Mouse (Mus musculus) lung, embryonic 14.5 days (tissue): Measurements from ENCODE around the gene Dnase2b. TPM values are rescaled to one million over a fixed set of nuclear protein-coding genes. Genes with fewer than 3 reads are reported as not detected.

Experiments used
- ATAC-seq: fragments of 200-750 bp; cut with Nextera tagmentation; 2 replicates; pipeline ENCODE4 v1.8.0; 2017; ENCODE audit warnings: mild to moderate bottlenecking, moderate TSS enrichment, moderate library complexity; ENCODE audit not compliant: insufficient read depth
- DNase-seq: peaks from one replicate; pipeline ENCODE4 v3.0.0-alpha.2; 2015
- H3K27ac ChIP-seq: fragments of 300-500 bp; sonication (generic); 2 replicates; pipeline ENCODE4 v1.5.1; 2014; ENCODE audit warnings: low read depth, mild to moderate bottlenecking, moderate library complexity
- H3K27me3 ChIP-seq: fragments of 300-500 bp; sonication (generic); 2 replicates; pipeline ENCODE4 v1.6.1; 2014; ENCODE audit warnings: low read length, control low read depth; ENCODE audit not compliant: insufficient read depth
- H3K36me3 ChIP-seq: fragments of 300-500 bp; sonication (generic); 2 replicates; pipeline ENCODE4 v1.6.1; 2014; ENCODE audit warnings: control low read depth; ENCODE audit not compliant: insufficient read depth
- H3K4me1 ChIP-seq: fragments of 300-500 bp; sonication (generic); 2 replicates; pipeline ENCODE4 v1.6.1; 2014; ENCODE audit warnings: antibody characterized with exemption, control low read depth; ENCODE audit not compliant: insufficient read depth
- H3K4me2 ChIP-seq: fragments of 300-500 bp; sonication (generic); 2 replicates; pipeline ENCODE4 v1.6.1; 2014; ENCODE audit warnings: mild to moderate bottlenecking
- H3K4me3 ChIP-seq: fragments of 300-500 bp; sonication (generic); 2 replicates; pipeline ENCODE4 v1.5.1; 2014; ENCODE audit warnings: low read depth, low read length
- H3K9ac ChIP-seq: fragments of 300-500 bp; sonication (generic); 2 replicates; pipeline ENCODE4 v1.6.1; 2014
- H3K9me3 ChIP-seq: fragments of 300-500 bp; sonication (generic); 2 replicates; pipeline ENCODE4 v1.6.1; 2016; ENCODE audit warnings: low read depth, low read length, control low read depth
- CTCF ChIP-seq: IDR thresholded peaks from 2 replicates; pipeline ENCODE4 v1.5.1; 2016; ENCODE audit warnings: antibody characterized with exemption, low read depth
- WGBS: fragments of 180-500 bp; shearing (Covaris S2); extraction: QIAGEN DNeasy Blood & Tissue Kit; methylation state at CpG from one replicate; pipeline ENCODE4 v1.1.7; 2014; 5-methylcytosine and 5-hydroxymethylcytosine counted together
- polyA plus RNA-seq: library from polyadenylated mRNA; unstranded; fragments of >200 nt; fragmentation: Nextera tagmentation; extraction: Ambion mirVana; gene quantifications from 2 replicates; pipeline ENCODE4 v1.2.1, GENCODE M21; 2014

Dnase2b gene
- polyA plus RNA-seq, 1 experiment from 2014 or later: not detected

DNA sequence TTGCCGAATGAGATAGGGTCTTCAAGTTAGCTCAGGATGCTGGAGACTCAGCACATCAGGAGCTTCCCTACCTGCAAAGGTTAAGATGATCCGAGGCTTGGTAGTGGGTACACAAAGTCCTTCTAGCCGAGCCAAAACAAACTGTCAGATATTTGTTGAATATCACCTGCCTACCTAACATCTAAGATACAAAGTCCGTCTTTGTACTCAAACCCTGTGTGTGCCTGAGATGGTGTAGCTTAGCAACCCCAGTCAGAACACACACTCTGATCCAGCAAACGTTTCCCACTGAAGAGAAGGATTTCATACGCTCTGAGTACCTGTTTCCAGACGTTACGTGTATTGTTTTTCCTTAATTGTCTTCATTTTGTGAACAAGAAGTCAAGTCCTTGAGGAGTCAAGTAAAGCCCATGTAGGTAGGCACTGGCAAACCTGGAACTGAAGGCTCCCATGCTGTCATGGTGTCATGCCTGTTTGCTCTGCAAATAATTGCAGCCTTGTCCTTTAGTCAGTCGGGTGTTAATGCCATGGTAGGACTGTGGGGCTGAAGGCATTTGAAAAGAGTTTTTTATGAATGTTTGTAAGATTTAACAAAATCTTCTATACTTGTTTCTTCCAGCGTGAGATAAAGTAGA lies 45.1 kb downstream of the Dnase2b start, which contains the start of gene Uox:
Gene Uox (plus strand): TSS at position 279 of the 635 bp plus-strand sequence.
- H3K27me3 ChIP-seq: no peaks in the 10 kb centered on the region
- H3K4me3 ChIP-seq: no peak within 1 kb of the TSS
- DNase-seq (no peak), ATAC-seq (no peak)
- no peaks in the 10 kb centered on the region for H3K9me3 ChIP-seq
- no peak within 1 kb of the TSS for H3K4me2 ChIP-seq
- H3K4me1 ChIP-seq: no peaks in the 10 kb centered on the region
- WGBS: 60% methylated on average over 10 of the region's 10 CpGs
- H3K9ac ChIP-seq: no peak within 1 kb of the TSS
- H3K27ac ChIP-seq: no peak within 1 kb of the TSS
- no peaks in the 10 kb centered on the region for H3K36me3 ChIP-seq
- no peak for TF ChIP-seq CTCF

- 82% methylated on average over 3 of the region's 3 CpGs for WGBS
- Histone ChIP-seq H3K9ac (no peak overlapping the region), H3K27ac (no peak overlapping the region), H3K4me3 (no peak overlapping the region), H3K4me2 (no peak overlapping the region), H3K4me1 (no peaks in the 10 kb centered on the region), H3K27me3 (no peaks in the 10 kb centered on the region), H3K36me3 (no peaks in the 10 kb centered on the region), H3K9me3 (no peaks in the 10 kb centered on the region)
- no peak for TF ChIP-seq CTCF
- DNase-seq (no peak), ATAC-seq (no peak)
Measured at GRCm38 (mm10) chr3:146569594-146569993, 45.8 kb downstream of the Dnase2b start.

GRCm38 (mm10) chr3:146567884-146568530 lies 47.4 kb downstream of the Dnase2b start:
- Histone ChIP-seq H3K4me1 (no peaks in the 10 kb centered on the region), H3K9me3 (no peaks in the 10 kb centered on the region), H3K4me2 (no peak overlapping the region), H3K4me3 (no peak overlapping the region), H3K36me3 (no peaks in the 10 kb centered on the region), H3K27me3 (no peaks in the 10 kb centered on the region), H3K27ac (no peak overlapping the region), H3K9ac (no peak overlapping the region)
- ATAC-seq: no peak
- WGBS: 65% methylated on average over 9 of the region's 9 CpGs
- no peak for DNase-seq
- no peak for TF ChIP-seq CTCF

DNA sequence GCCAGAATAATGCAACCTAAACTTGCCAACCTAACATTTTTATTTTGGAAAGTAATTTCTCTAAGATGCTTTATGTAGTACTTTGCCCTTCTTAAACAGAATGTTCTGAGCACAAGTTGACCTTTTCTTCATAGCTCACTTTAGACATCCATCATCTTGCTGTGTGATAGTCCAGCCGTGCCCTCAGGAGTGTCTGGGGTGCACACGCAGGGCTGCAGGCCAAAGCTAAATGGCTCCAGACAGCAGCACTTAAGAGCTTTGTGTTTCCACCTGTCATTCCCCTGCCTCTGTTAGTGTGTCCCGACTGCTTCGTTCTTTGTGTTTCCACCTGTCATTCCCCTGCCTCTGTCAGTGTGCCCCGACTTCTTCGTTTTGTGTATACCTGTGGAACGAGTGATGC lies 48.0 kb downstream of the Dnase2b start:
- DNase-seq (no peak), ATAC-seq (no peak)
- WGBS: 47% methylated on average over 7 of the region's 7 CpGs
- no peak overlapping the region for H3K9ac ChIP-seq
- H3K27ac ChIP-seq: no peak overlapping the region
- no peak overlapping the region for H3K4me3 ChIP-seq
- H3K9me3 ChIP-seq: no peaks in the 10 kb centered on the region
- no peaks in the 10 kb centered on the region for H3K36me3 ChIP-seq
- no peaks in the 10 kb centered on the region for H3K27me3 ChIP-seq
- no peaks in the 10 kb centered on the region for H3K4me1 ChIP-seq
- no peak overlapping the region for H3K4me2 ChIP-seq
- no peak for TF ChIP-seq CTCF

GRCm38 (mm10) chr3:146565065-146565411 lies 50.4 kb downstream of the Dnase2b start:
- no peak overlapping the region for H3K27ac ChIP-seq
- H3K9me3 ChIP-seq: no peaks in the 10 kb centered on the region
- WGBS: 83% methylated on average over 1 of the region's 1 CpGs
- no peak for TF ChIP-seq CTCF
- ATAC-seq (no peak), DNase-seq (no peak)
- H3K4me2 ChIP-seq: no peak overlapping the region
- no peaks in the 10 kb centered on the region for H3K27me3 ChIP-seq
- no peaks in the 10 kb centered on the region for H3K36me3 ChIP-seq
- H3K4me1 ChIP-seq: no peaks in the 10 kb centered on the region
- no peak overlapping the region for H3K9ac ChIP-seq
- H3K4me3 ChIP-seq: no peak overlapping the region

- Histone ChIP-seq H3K4me2 (no peak overlapping the region; the same call in 1 of the 2 replicates), H3K9ac (no peak overlapping the region), H3K27ac (no peak overlapping the region), H3K27me3 (no peaks in the 10 kb centered on the region), H3K4me1 (no peaks in the 10 kb centered on the region), H3K36me3 (no peaks in the 10 kb centered on the region), H3K9me3 (no peaks in the 10 kb centered on the region), H3K4me3 (no peak overlapping the region)
- no peak for ATAC-seq
- WGBS: 39% methylated on average over 14 of the region's 14 CpGs
- DNase-seq: peak; percentile 94
- peak; percentile 75 for TF ChIP-seq CTCF
Measured at GRCm38 (mm10) chr3:146564268-146565064, 50.9 kb downstream of the Dnase2b start.

GRCm38 (mm10) chr3:146562936-146563335 lies 52.5 kb downstream of the Dnase2b start:
- ATAC-seq (no peak), DNase-seq (no peak)
- Histone ChIP-seq H3K36me3 (no peaks in the 10 kb centered on the region), H3K4me3 (no peak overlapping the region), H3K4me1 (no peaks in the 10 kb centered on the region), H3K4me2 (no peak overlapping the region), H3K27ac (no peak overlapping the region), H3K27me3 (no peaks in the 10 kb centered on the region), H3K9ac (no peak overlapping the region), H3K9me3 (no peaks in the 10 kb centered on the region)
- 87% methylated on average over 7 of the region's 7 CpGs for WGBS
- TF ChIP-seq CTCF: no peak
